Mouse (Mus musculus): ENCODE data around the gene Cox6b1.

Cox6b1 gene

GRCm38 (mm10) chr7:30610043-30610442 is 15.9 kb downstream of the Cox6b1 start:
- no peak for DNase-seq (ENCODE audit: low spot score in 2 of 2)

GRCm38 (mm10) chr7:30608476-30608875 is 17.5 kb downstream of the Cox6b1 start:
- no peak for DNase-seq (ENCODE audit: low spot score in 2 of 2)

- DNase-seq (ENCODE audit: low spot score in 2 of 2), result peak; percentile 52 to 69
Observed at GRCm38 (mm10) chr7:30607706-30608309, 18.1 kb downstream of the Cox6b1 start.

GRCm38 (mm10) chr7:30604944-30605343 is 21.0 kb downstream of the Cox6b1 start:
- no peak for DNase-seq (ENCODE audit: low spot score in 2 of 2)

- no peak for DNase-seq (ENCODE audit: low spot score in 2 of 2)
Observed at GRCm38 (mm10) chr7:30604424-30604823, 21.5 kb downstream of the Cox6b1 start.

GRCm38 (mm10) chr7:30602583-30602982 is 23.4 kb downstream of the Cox6b1 start:
- no peak for DNase-seq (ENCODE audit: low spot score in 2 of 2)

- DNase-seq (ENCODE audit: low spot score in 2 of 2), result no peak
Observed at GRCm38 (mm10) chr7:30600651-30601050, 25.3 kb downstream of the Cox6b1 start.

- peak; percentile 26 to 42 for DNase-seq (ENCODE audit: low spot score in 2 of 2)
Observed at GRCm38 (mm10) chr7:30599933-30600353, 26.0 kb downstream of the Cox6b1 start.

GRCm38 (mm10) chr7:30598786-30599185 is 27.2 kb downstream of the Cox6b1 start, which contains the start of gene Zbtb32:
Gene Zbtb32 (minus strand): TSS chr7:30598909.
- no peak for DNase-seq (ENCODE audit: low spot score in 2 of 2)

GRCm38 (mm10) chr7:30596811-30597210 is 29.1 kb downstream of the Cox6b1 start:
- no peak for DNase-seq (ENCODE audit: low spot score in 2 of 2)

GRCm38 (mm10) chr7:30596093-30596492 is 29.9 kb downstream of the Cox6b1 start:
- DNase-seq (ENCODE audit: low spot score in 2 of 2), result no peak

- DNase-seq (ENCODE audit: low spot score in 2 of 2), result peak in 1 of 2 experiments; percentile 14
Observed at GRCm38 (mm10) chr7:30594510-30595024, 31.4 kb downstream of the Cox6b1 start.

- peak in 1 of 2 experiments; percentile 15 for DNase-seq (ENCODE audit: low spot score in 2 of 2)
Observed at GRCm38 (mm10) chr7:30593579-30594509, 32.1 kb downstream of the Cox6b1 start.

- DNase-seq (ENCODE audit: low spot score in 2 of 2), result peak in 1 of 2 experiments; percentile 16
Observed at GRCm38 (mm10) chr7:30592772-30593423, 33.1 kb downstream of the Cox6b1 start.

GRCm38 (mm10) chr7:30591605-30591951 is 34.4 kb downstream of the Cox6b1 start:
- no peak for DNase-seq (ENCODE audit: low spot score in 2 of 2)

- DNase-seq (ENCODE audit: low spot score in 2 of 2), result no peak
Observed at GRCm38 (mm10) chr7:30590927-30591604, 34.9 kb downstream of the Cox6b1 start.

- peak; percentile 64 to 78 for DNase-seq (ENCODE audit: low spot score in 2 of 2)
Observed at GRCm38 (mm10) chr7:30589435-30590301, 36.3 kb downstream of the Cox6b1 start.

GRCm38 (mm10) chr7:30588676-30589434 is 37.1 kb downstream of the Cox6b1 start, which contains the start of gene Kmt2b:
Gene Kmt2b (minus strand): TSS chr7:30588726.
- peak; percentile 85 to 89 for DNase-seq (ENCODE audit: low spot score in 2 of 2)

- DNase-seq (ENCODE audit: low spot score in 2 of 2), result peak; percentile 35 to 48
Observed at GRCm38 (mm10) chr7:30587842-30588667, 37.9 kb downstream of the Cox6b1 start.
